Mouse (Mus musculus): Measurements from ENCODE around the gene Mettl14.
A peak's percentile ranks its signal among the peaks of the same experiment; 100 is the strongest.

DNA sequence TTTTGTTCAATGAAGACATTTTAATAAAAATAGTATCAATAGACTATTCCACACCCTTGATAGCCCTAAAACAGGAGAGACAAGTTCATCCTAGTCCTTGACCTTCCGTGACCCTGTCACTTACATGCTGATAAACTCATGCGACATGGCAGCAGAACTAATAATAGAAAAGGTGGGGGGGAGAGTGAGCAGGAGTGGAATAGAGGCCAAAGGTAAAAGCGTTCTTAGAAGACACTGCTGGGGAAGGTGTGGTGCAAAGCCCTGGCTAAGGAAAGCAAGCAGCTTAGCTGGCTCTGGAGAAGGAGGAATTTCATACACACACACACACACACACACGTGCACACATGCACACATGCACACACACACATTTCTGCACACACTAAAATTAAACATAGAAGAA, 61.6 kb downstream of the Mettl14 start:
- TF ChIP-seq POLR2A (IDR thresholded peaks at IDR 0.05; ENCODE audit: insufficient read depth, low read depth, low read length), result 0 out of 2 replicates have a peak, but pooled peaks have one; percentile 35
- no peak for TF ChIP-seq CTCF (IDR thresholded peaks at IDR 0.05)
- TF ChIP-seq EP300 (IDR thresholded peaks at IDR 0.05; ENCODE audit: insufficient read depth, low read depth, low read length), result peak; percentile 33; the same call in 1 of the 2 replicates

Data from heart, adult 2 months (tissue).